Mouse (Mus musculus) thymus, adult 2 months (tissue): ENCODE results near the gene Fgfr2. TPM values are rescaled to one million over a fixed set of nuclear protein-coding genes. Genes with fewer than 3 reads are reported as not detected.

Source experiments
- DNase-seq: peaks from one replicate; pipeline ENCODE4 v3.0.0; 2021
- H3K27ac ChIP-seq: fragments of 200-500 bp; 2 replicates; pipeline ENCODE4 v1.5.1; 2012; ENCODE audit warnings: low read length, control low read depth; ENCODE audit not compliant: control insufficient read depth, insufficient read depth
- H3K27me3 ChIP-seq: fragments of 200-500 bp; 2 replicates; pipeline ENCODE4 v1.6.1; 2012; ENCODE audit warnings: mild to moderate bottlenecking, low read length, moderate library complexity, mixed read lengths; ENCODE audit not compliant: control insufficient read depth, insufficient read depth
- H3K36me3 ChIP-seq: fragments of 200-500 bp; 2 replicates; pipeline ENCODE4 v1.6.1; 2012; ENCODE audit warnings: mild to moderate bottlenecking, low read length, moderate library complexity; ENCODE audit not compliant: control insufficient read depth, insufficient read depth
- H3K4me1 ChIP-seq: fragments of 200-500 bp; replicated peaks from 2 replicates; pipeline ENCODE4 v1.6.1; 2012; ENCODE audit warnings: low read length; ENCODE audit not compliant: control insufficient read depth, insufficient read depth
- H3K4me3 ChIP-seq: fragments of 200-500 bp; 2 replicates; pipeline ENCODE4 v1.5.1; 2012; ENCODE audit warnings: mild to moderate bottlenecking, low read length, control low read depth, moderate library complexity; ENCODE audit not compliant: control insufficient read depth, insufficient read depth
- CTCF ChIP-seq: fragments of 200-500 bp; IDR thresholded peaks from 2 replicates; pipeline ENCODE4 v1.5.1; 2012; ENCODE audit warnings: mild to moderate bottlenecking, control low read depth, low read length, moderate library complexity, borderline replicate concordance; ENCODE audit not compliant: control insufficient read depth, poor library complexity, insufficient read depth; ENCODE audit errors: extremely low read depth
- POLR2A ChIP-seq: fragments of 200-500 bp; IDR thresholded peaks from 2 replicates; pipeline ENCODE4 v1.6.1; 2012; ENCODE audit warnings: mild to moderate bottlenecking, low read length, control low read depth, moderate library complexity; ENCODE audit not compliant: control insufficient read depth, poor library complexity, insufficient read depth; ENCODE audit errors: extremely low read depth
- WGBS: fragments of 180-500 bp; shearing (Covaris S2); methylation state at CpG from one replicate; pipeline ENCODE4 v1.1.7; 2018; 5-methylcytosine and 5-hydroxymethylcytosine counted together
- polyA plus RNA-seq: library from polyadenylated mRNA; depleted of rRNA; stranded (reverse); fragments of >200 nt; gene quantifications from 2 replicates; pipeline ENCODE4 v1.2.3, GENCODE M21; 2012

Fgfr2 gene
- polyA plus RNA-seq, 1 experiment, result 12.1 TPM

GRCm38 (mm10) chr7:130692943-130693799, 2430.0 kb downstream of the Fgfr2 start:
- Histone ChIP-seq H3K4me3 (peak overlapping the region; percentile 63), H3K4me1 (peaks cover 27% of the 10 kb centered on the region), H3K27me3 (no peaks in the 10 kb centered on the region), H3K36me3 (no peaks in the 10 kb centered on the region), H3K27ac (no peak overlapping the region; the same call in 1 of the 2 replicates)
- DNase-seq, result peak; percentile 45
- TF ChIP-seq CTCF (no peak), POLR2A (no peak)
- 52% methylated on average over 19 of the region's 19 CpGs for WGBS

- no peak overlapping the region for H3K27ac ChIP-seq
- DNase-seq, result peak; percentile 75
- 3% methylated on average over 39 of the region's 39 CpGs for WGBS
Measured at GRCm38 (mm10) chr7:130692392-130692942, 2430.7 kb downstream of the Fgfr2 start.

GRCm38 (mm10) chr7:130691931-130692330, 2431.2 kb downstream of the Fgfr2 start:
- no peak overlapping the region for H3K27ac ChIP-seq
- no peaks in the 10 kb centered on the region for H3K36me3 ChIP-seq
- no peak overlapping the region for H3K4me3 ChIP-seq
- DNase-seq, result no peak
- H3K27me3 ChIP-seq, result no peaks in the 10 kb centered on the region
- WGBS, result 66% methylated on average over 2 of the region's 2 CpGs
- no peak for TF ChIP-seq CTCF
- no peak for TF ChIP-seq POLR2A
- H3K4me1 ChIP-seq, result peaks cover 24% of the 10 kb centered on the region

More at GRCm38 (mm10) chr7:130692392-130692942, 2430.7 kb downstream of the Fgfr2 start:
- no peak for TF ChIP-seq POLR2A
- TF ChIP-seq CTCF, result no peak
- Histone ChIP-seq H3K4me3 (peak overlapping the region; percentile 63), H3K4me1 (peaks cover 21% of the 10 kb centered on the region), H3K27me3 (no peaks in the 10 kb centered on the region), H3K36me3 (no peaks in the 10 kb centered on the region)

GRCm38 (mm10) chr7:130690869-130691268, 2432.3 kb downstream of the Fgfr2 start:
- H3K27me3 ChIP-seq, result no peaks in the 10 kb centered on the region
- no peak overlapping the region for H3K4me3 ChIP-seq
- no peak for DNase-seq
- TF ChIP-seq CTCF (no peak), POLR2A (no peak)
- no peaks in the 10 kb centered on the region for H3K36me3 ChIP-seq
- H3K27ac ChIP-seq, result no peak overlapping the region
- 97% methylated on average over 6 of the region's 6 CpGs for WGBS
- peaks cover 26% of the 10 kb centered on the region for H3K4me1 ChIP-seq

- Histone ChIP-seq H3K27me3 (no peaks in the 10 kb centered on the region), H3K4me3 (no peak overlapping the region), H3K36me3 (no peaks in the 10 kb centered on the region), H3K27ac (no peak overlapping the region), H3K4me1 (peaks cover 17% of the 10 kb centered on the region)
- DNase-seq, result no peak
- WGBS, result 88% methylated on average over 4 of the region's 4 CpGs
- TF ChIP-seq POLR2A (no peak), CTCF (no peak)
Measured at GRCm38 (mm10) chr7:130688601-130689000, 2434.5 kb downstream of the Fgfr2 start.

GRCm38 (mm10) chr7:130681798-130682197, 2441.4 kb downstream of the Fgfr2 start:
- Histone ChIP-seq H3K4me3 (no peak overlapping the region), H3K27ac (no peak overlapping the region), H3K36me3 (no peaks in the 10 kb centered on the region), H3K27me3 (no peaks in the 10 kb centered on the region), H3K4me1 (peaks cover 1% of the 10 kb centered on the region; the same call in 1 of the 2 replicates)
- no peak for TF ChIP-seq CTCF
- no peak for TF ChIP-seq POLR2A
- no peak for DNase-seq
- 22% methylated on average over 4 of the region's 4 CpGs for WGBS

- Histone ChIP-seq H3K27me3 (no peaks in the 10 kb centered on the region), H3K4me3 (no peak overlapping the region), H3K4me1 (no peaks in the 10 kb centered on the region), H3K36me3 (no peaks in the 10 kb centered on the region), H3K27ac (no peak overlapping the region)
- no peak for TF ChIP-seq POLR2A
- no peak for TF ChIP-seq CTCF
- WGBS, result 98% methylated on average over 6 of the region's 6 CpGs
- no peak for DNase-seq
Measured at GRCm38 (mm10) chr7:130678414-130678813, 2444.7 kb downstream of the Fgfr2 start.
